Mouse (Mus musculus): Measurements from ENCODE around the gene Elovl2. TPM values are rescaled to one million over a fixed set of nuclear protein-coding genes. Genes with fewer than 3 reads are reported as not detected.
A peak's percentile ranks its signal among the peaks of the same experiment; 100 is the strongest.
"Not testable (repeated sequence)": the region's sequence is repeated elsewhere in the genome, so short reads cannot be mapped to it uniquely, and the experiment has no call there.

Elovl2 gene
- total RNA-seq, 2 experiments from 2014 or later, result 0.55 to 0.68 TPM

DNA sequence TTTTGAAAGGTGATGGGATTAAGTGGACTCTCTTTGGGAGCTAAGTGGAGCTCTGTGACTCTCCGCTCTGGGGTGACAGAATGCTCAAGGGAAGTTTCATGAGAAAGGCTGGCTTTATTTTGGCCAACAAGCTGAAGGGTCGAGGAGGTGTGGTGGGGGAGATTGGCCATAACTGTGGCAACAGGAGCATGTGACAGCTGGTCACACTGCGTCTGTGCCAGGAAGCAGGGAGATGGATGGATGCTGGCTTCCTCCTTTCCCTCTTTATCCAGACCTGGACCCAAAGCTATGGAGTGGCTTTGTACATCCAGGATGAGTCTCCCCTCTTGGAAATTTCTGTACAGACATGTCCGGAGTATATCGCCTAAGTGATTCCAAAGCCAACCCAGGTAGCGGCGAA lies 13.0 kb upstream of the Elovl2 start:
- no peak for DNase-seq

DNA sequence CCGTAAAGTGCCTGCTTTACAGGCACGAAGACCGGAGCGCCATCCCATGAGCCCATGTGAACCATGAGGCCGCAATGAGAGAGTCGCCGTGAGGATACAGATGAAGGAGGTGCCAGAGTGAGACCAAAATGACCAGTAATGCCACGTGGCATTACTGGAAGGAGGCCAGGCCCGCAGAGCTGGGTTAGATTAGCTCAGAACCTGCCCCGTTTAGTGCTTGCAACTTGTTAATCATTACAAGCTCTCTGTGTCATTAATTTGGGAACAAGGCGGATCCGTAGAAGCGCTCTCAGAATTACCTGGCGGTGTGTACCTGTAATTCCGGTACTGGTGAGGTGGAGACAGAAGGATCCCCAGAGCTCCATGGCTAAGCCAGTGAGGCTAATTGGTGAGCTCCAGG lies 12.0 kb upstream of the Elovl2 start:
- DNase-seq, result no peak

DNA sequence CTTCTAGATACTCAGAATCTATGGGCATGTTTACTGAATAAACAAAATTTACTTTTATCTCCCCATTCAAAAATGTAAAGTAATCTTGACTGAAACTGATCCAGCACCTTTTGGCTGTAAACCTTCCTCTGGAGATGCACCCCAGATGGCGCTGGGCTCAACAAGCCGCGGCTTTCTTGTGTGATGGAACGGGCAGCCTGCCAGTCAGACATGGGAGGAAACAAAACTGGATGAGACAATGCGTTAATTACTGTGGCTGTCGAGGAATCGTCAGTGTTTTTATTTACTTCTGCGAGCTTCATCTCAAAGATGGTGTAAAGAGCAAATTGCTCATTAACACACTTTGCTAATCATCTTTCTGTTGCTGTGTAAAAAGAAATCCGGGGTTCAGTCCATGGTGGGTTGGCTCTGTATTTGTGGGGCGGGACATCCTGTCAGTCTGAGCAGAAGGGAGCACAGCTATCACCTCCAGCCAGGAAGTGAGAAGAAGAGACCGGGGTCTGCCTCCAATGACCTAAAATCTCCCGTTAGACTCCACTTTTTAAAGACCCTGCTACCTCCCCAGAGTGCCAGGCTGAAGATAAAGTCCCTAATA lies 11.3 kb upstream of the Elovl2 start:
- no peak for DNase-seq

DNA sequence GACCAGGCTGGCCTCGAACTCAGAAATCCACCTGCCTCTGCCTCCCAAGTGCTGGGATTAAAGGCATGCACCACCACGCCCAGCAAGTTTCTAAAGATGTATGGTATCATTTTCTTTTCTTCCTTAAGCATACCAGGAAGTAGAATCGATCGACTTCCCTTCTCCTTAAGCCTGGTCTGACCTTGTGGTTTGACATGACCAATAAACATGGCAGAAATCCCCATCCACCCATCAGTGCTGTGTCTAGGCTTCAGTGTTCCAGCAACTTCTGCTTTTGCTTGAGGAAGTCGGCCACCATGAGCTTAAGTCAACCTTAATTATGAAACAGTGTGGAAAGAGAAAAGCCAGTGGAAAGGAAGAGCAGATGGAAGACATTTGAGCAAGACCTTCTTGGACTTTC lies 10.1 kb upstream of the Elovl2 start:
- no peak for DNase-seq

DNA sequence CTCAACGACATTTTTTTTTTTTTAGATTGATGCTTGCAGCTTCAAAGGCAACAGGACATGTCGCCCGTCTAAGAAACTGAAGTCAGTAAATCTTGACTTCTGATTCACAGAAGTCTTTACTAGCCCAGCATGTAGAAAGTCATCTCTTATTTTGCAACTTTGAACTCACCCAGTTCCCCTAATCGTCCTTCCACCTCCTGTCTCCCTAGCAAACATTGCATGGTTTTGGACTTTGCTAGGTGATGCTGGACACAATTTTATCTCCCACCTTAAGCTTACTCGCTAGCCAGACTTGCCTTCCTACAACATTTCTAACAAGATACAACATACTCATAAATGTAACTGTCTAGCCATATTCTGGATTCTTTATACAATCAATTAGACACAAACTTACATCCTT lies 7.9 kb upstream of the Elovl2 start:
- DNase-seq, result no peak

DNA sequence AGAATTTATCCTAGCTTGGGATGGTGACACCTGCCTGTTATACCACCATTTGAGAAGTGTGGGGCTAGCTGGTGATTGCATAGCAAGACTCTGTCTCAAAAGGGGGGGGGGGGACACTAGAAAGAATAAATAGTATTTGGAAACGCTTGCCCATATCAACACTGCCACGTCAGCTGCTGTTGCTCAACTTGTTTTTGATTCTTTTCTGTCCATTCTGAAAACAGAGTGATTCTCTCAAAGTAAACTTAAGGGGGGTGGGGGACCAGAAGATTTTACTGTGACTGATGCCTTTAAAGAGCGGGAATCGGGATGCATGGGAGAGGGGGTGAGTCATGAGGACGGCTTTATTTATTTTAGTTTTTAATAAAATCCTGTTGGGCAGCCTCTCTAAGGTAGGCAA lies 6.3 kb upstream of the Elovl2 start:
- no peak for DNase-seq

DNA sequence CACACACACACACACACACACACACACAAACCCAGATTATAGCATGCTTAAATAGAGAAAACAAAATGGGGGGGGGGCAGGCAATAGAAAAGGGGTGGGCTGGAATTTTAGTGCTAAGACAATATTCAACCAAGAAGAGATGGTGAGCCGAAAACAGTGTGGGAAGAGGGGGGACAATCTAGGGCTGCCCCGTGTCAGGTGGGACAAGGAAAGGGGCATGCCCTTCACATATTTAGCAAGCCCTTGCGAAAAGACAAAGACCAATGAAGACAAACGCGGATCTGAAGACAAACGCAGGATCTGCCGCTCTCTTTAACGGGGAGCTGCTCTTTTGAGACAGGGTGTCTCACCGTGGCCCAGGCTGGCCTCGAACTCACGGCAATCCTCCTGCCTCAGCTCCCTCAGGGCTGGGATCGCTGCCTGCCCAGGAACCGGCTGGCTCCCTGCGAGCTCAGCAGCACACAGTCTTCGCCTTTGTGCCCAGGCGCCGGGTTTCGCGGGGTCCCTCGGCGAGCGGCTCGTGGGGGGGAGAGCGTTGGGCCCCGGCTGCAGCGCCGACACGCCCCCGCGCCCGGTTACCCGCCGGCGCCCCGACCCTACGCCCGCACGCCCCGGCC lies 410 bp downstream of the Elovl2 start:
- no peak for DNase-seq

DNA sequence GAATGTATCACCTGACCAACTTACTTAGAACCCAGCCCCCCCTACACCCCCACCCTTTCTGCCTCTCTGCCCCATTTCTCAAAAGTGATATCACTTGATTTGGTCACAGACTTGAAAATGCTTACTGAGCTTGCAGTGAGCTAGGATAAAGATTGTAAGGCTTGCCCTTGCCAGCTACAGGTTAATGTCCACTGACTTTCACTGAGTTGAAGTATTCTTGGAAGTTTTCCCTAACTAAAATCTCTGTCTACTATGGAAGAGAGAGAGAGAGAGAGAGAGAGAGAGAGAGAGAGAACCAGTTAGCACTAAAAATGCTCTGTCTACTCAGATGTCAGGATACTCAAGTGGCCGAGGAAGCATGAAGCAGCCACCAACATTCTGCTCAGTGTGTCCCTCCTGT lies 1.1 kb downstream of the Elovl2 start:
- DNase-seq, result no peak

DNA sequence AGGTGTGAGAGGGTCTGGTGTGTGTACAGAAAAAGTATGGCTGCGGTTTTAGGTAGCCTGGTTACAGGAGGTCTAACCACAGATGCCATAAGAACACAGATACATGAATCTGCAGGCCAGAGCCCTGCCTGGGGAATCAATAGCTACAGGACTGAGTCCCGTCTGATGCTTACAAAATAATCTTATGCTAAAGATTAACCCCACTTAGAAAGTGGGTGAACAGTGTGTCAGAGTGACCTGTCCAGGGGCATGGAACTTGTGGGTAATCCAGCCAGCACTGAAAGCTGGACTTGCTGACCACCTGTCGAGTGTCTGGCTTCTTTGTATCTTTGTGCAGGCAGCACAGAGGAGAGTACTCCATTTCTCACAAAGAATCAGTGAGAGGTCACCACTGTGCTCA lies 4.0 kb downstream of the Elovl2 start:
- no peak for DNase-seq

DNA sequence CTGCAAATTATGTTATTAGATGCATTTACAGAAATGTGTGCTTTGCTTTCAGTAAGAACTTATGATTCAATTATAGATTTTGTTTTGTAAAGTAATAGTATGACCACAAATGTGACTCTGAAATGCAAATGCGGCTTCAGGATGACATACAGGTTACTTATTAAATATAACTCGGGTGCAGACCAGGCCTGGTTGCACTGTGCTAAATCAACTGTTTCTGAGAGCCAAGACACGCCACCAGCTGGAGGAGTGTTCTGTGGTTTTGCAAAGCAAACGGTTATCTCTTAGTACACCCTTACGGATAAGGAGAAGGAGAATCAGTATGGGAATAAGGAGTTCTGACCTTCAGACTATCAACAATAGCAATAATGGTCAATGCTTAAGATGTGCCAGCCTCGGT lies 4.5 kb downstream of the Elovl2 start:
- DNase-seq, result no peak

DNA sequence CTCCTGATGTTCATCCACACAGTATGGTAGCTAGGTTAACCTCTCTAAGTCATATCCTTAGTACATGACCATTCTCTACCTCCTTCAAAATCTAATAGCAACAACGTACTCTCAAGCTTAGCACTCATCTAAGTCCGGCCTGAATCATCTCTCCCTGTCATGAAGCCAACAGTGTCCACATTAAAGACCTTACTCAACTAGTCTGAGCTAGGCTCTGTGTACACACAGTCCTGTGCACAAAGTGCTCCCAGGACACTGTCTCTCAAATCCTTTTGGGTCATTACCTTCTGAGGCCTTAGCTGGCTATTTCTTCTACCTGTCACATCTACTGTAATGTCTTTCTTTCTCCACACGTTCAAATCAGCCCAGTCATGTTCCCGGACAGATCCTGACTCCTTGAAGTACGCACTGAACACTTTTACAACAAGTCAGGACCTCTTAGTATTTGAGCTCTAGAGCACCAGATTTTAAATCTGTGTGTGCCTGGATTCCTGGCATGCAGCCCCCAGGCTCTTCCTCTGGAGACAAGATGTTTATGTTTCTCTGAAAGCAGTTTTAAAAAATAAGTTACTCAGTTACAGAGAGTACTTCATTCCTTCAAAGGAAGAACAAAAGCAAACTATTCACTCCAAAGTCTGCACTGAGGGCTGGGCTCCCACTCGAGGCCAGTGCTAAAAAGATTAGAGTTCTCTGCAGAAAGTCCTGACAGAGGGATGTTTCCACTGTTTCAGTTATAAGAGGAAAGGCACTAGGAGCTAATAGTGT lies 7.5 kb downstream of the Elovl2 start:
- DNase-seq, result no peak

DNA sequence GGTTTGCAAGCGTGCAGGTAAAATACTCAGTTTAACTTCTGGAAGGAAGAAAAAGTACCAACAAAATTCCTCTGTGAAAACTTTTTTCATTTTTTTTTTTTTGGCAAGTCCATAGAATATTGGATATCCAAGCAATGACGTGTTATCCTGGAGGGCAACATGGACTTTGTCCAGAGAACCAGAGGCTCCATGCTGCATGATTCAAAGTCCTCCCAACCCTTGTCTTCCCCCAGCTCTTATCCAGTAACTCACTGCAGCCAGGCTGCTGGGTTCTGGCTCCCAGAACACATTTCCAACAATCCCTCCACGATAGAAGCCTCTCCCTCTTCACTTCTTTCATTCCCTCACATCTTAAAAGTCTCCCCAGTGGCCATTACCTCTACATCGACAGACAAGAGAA lies 8.9 kb downstream of the Elovl2 start:
- no peak for DNase-seq

DNA sequence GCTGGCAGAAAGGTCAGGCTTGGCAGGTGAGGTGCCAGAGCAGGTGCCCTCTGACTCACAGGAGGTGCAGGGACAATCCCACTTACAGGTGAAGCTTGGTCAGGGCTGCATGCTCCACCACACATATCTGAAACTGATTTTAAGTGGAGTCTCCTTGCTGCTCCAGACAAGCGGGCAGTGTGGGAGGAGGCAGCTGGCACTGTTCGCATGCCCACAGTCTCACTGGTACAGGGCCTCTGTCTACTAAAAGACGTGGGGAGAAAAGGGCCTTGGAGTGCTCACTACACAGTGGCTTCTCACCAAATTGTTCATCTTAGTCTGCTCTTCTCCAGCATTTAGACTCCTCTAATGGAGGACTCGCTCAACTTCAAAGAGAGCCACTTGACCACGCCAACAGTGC lies 14.0 kb downstream of the Elovl2 start:
- DNase-seq, result no peak

DNA sequence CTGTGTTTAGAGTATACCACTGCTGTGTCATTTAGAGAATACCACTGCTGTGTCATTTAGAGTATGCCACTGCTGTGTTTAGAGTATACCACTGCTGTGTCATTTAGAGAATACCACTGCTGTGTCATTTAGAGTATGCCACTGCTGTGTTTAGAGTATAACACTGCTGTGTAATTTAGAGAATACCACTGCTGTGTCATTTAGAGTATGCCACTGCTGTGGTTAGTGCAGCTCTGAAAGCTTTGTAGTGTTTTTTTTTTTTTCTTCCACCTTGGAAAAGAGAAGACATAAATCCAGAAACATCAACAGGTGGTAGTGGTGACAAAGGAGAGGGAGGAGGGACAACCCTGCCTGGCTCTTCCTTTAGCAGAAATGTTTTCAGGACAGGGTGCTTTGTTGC lies 14.6 kb downstream of the Elovl2 start:
- DNase-seq, result not testable (repeated sequence)

DNA sequence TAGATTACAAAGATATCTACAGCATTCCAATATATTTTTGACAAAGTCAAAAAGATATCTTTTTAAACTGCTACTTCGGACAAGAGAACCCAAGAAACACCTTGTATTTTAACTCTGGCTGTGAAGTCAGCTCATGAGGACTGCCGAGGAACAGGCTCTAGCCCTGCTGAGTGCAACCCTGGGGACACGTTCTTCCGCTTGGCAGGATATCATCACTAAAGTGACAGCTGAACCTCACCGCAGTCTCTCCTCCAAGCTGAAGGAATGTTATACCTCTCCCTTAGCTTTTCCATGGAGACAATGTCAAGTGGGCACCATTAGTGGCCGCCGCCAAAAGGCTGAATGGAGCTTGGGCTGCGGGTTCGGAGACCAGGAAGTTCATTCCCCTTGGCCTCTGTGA lies 16.5 kb downstream of the Elovl2 start:
- DNase-seq, result no peak

DNA sequence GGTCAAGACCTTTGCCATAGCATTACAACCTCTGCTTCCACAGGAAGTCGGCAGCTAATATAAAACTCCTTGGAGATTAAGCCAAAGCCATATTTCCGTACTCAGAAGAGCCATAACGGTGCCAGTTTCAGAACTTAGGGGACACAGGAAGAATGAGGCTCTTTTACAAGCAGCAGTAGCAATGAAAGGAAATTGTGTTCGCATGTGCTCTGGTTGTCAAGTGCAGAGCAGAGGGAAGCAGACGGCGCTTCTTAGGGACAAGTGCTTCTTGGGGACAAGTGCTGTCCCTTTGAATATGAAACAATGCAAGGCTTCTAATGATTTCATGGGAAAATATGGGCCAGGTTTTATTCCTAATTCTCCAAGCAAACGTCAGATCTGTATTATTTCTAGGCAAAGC lies 16.9 kb downstream of the Elovl2 start:
- DNase-seq, result no peak

DNA sequence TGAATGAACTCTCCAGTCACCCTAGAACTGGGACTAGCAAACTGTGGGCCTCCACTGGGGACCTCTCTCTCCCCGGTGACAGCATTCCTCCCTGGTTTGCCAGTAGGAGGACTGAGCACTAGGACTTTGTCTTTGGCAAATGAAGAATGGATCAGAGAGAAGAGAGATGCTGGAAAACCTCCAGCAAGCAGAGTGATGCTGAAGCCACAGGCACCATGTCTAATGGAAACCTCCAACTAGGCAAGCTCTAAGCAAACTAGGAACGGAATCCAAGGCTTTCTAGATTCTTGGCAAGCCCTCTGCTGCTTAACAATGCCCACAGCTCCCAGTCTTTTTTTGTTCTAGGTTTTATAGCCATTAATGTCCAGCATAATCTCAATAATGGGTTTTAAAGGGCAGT lies 19.3 kb downstream of the Elovl2 start:
- no peak for DNase-seq

DNA sequence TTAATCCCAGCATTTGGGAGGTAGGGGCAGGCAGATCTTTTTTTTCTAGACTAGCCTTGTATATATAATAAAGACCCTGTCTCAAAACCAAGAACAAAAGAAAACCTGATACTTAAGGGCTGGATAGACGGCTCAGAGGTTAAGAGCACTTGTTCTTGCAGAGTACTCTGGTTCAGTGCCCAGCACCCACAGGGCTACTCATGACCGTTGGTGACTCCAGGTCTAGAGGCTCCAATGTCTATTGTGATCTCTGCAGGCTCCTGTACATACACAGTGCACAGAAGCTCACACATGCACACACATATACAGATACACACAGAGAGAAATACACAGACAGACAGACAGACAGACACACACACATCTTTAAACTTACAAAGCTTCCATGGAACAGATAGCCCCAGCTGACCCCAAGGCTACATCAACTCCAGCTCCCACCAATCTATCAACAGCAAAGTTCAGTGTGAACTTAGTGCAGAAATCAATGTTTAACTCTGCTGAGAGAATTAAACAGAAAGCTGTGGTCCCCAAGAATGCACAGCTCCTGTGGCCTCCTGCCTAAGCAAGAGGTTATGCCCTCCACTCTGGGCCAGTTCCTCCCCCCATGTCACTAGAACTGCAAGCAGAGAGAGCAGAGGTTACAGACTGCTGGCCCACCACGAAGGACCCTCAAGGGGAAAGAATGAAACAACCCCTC lies 24.4 kb downstream of the Elovl2 start:
- no peak for DNase-seq

DNA sequence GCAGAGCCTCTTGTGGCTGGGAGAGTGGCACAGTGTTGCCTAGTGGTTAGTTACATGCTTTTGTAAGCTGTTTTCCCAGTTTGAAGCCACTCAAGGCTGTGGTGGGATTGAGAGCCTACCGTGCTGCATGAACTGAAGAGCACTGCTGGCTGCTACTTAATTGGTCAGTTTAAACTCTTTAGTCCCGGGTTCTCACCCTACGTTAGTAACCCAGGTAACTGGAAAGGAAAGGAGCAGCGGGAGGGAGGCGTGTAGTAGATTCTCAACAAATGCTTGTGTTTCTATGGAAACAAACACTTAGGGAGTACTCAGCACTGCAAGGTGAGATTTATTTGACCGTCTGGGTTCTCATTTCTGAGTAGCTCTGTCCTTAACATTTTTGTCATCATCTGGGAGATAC lies 32.3 kb downstream of the Elovl2 start:
- no peak for DNase-seq

DNA sequence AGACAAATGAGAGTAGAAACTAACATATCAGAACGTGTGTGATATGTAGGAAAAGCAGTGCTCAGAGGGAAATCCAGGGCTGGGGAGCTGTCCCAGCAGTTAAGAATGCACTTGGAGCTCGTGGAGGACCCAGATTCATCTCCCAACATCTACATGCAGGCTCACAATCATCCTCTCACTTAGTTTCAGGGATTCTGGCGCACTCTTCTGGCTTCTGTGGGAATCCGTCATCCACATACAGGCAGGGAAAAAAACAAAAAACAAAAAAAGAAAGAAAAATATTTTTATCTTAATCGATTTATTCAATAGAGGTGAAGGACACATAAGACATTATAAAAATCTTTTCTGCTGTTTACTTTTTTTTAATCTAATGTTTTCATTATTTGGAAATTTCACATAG lies 61.8 kb downstream of the Elovl2 start:
- no peak for DNase-seq

DNA sequence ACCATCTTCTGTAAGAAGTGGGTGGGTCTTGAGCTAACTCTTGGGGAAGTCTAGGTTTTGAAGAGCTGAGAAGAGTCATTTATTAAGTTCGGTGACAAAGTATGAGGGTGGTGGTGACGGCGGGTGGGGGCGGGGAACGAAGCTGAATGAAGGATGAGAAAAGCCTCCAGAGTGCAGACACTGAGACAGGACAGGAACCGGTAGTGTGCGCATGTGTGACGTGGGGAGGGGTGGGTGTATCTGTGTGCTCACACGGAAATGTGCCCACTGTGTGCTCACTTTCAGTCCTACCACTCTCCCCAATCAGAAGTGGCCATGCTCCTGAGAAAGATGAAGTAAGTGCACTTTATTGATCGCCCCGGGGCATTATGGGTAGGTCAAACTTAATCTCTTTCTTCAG lies 67.1 kb downstream of the Elovl2 start:
- no peak for DNase-seq

DNA sequence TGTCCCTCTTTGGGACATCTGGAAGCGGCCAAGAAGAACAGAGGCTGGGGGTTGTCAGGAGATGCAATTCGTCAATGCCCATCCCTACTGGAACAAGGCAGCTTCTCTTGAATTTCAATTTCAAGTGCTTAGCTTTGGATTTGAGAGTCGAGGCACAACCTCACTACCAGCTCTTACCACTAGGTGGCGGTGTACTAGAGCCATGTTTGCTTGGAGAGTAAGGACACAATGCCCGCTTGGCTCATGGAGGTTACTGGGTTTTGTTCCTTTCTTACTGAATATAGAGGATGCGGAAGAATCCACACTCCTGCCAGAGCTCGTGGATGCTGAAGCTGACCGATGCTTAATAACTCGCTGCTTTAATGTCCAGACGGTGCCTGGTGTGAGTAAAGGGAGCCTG lies 73.9 kb downstream of the Elovl2 start:
- peak; percentile 71 for DNase-seq

DNA sequence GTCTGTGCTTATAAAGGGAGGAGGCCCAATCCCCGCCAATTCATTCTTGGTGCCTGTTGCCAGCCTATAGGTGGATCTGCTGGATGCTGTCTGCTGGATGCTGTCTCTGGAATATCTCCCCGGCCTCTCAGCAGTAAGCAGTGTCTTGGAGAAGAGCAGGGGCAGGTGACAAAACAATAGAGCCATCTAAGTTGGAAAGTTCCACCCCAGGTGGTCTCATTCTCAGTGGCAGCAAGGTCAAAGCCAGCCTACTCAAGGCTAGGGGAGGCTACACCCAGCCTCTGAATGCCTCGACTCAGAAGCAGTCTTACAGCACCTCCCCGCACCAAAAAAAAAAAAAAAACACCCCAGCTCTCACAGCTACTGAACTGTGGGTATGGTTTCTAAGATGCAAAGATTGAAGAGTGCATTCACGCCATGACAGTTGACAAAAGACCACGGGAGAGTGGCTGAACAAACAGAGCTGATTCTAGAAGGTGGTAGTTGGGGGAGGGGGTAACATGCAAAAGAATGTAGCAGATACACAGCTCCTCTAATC lies 74.7 kb downstream of the Elovl2 start:
- no peak for DNase-seq

Data from heart, postnatal 4 days (tissue).